Mouse (Mus musculus) spleen, postnatal 4 days (tissue): ENCODE measurements around the gene Rlf.
A peak's percentile ranks its signal among the peaks of the same experiment; 100 is the strongest.

Experiments used
- DNase-seq, 2 experiments: peaks; one replicate each; pipeline ENCODE4 v3.0.0; 2022; ENCODE audit warnings: low spot score in 2 of 2

Rlf gene

GRCm38 (mm10) chr4:121214793-121215304, at the start of gene Rlf:
TSS of gene Rlf (minus strand) at chr4:121215084.
- peak; percentile 99 to 100 for DNase-seq

GRCm38 (mm10) chr4:121241612-121242000, 26.7 kb upstream of the Rlf start:
- DNase-seq: no peak

- no peak for DNase-seq
Observed at GRCm38 (mm10) chr4:121240637-121241611, 26.0 kb upstream of the Rlf start.

- no peak for DNase-seq
Observed at GRCm38 (mm10) chr4:121239878-121240277, 25.0 kb upstream of the Rlf start.

- DNase-seq: peak in 1 of 2 experiments; percentile 58
Observed at GRCm38 (mm10) chr4:121231772-121232414, 17.0 kb upstream of the Rlf start.

- peak in 1 of 2 experiments; percentile 57 for DNase-seq
Observed at GRCm38 (mm10) chr4:121230943-121231614, 16.2 kb upstream of the Rlf start.

GRCm38 (mm10) chr4:121227072-121227471, 12.2 kb upstream of the Rlf start:
- no peak for DNase-seq

GRCm38 (mm10) chr4:121225177-121225576, 10.3 kb upstream of the Rlf start:
- DNase-seq: no peak

- DNase-seq: no peak
Observed at GRCm38 (mm10) chr4:121223136-121223535, 8.3 kb upstream of the Rlf start.

GRCm38 (mm10) chr4:121216216-121216615, 1.3 kb upstream of the Rlf start:
- DNase-seq: no peak

- DNase-seq: no peak
Observed at GRCm38 (mm10) chr4:121215489-121215888, 605 bp upstream of the Rlf start.

- DNase-seq: peak; percentile 72 to 87
Observed at GRCm38 (mm10) chr4:121213936-121214792, 720 bp downstream of the Rlf start.

GRCm38 (mm10) chr4:121208911-121209310, 6.0 kb downstream of the Rlf start:
- no peak for DNase-seq

GRCm38 (mm10) chr4:121197856-121198255, 17.0 kb downstream of the Rlf start:
- no peak for DNase-seq

- no peak for DNase-seq
Observed at GRCm38 (mm10) chr4:121196995-121197394, 17.9 kb downstream of the Rlf start.

- DNase-seq: peak in 1 of 2 experiments; percentile 27
Observed at GRCm38 (mm10) chr4:121196205-121196604, 18.7 kb downstream of the Rlf start.

GRCm38 (mm10) chr4:121194736-121195135, 20.1 kb downstream of the Rlf start:
- DNase-seq: no peak

GRCm38 (mm10) chr4:121192306-121192705, 22.6 kb downstream of the Rlf start:
- DNase-seq: no peak

GRCm38 (mm10) chr4:121189341-121189740, 25.5 kb downstream of the Rlf start:
- no peak for DNase-seq

GRCm38 (mm10) chr4:121179669-121180068, 35.2 kb downstream of the Rlf start:
- no peak for DNase-seq

- no peak for DNase-seq
Observed at GRCm38 (mm10) chr4:121167656-121168055, 47.2 kb downstream of the Rlf start.
